Mouse (Mus musculus): ENCODE data around the gene AA467197. TPM values are rescaled to one million over a fixed set of nuclear protein-coding genes. Genes with fewer than 3 reads are reported as not detected.
A peak's percentile ranks its signal among the peaks of the same experiment; 100 is the strongest.

AA467197 gene
- polyA plus RNA-seq, 2 experiments, result 0.16 to 0.30 TPM

DNA sequence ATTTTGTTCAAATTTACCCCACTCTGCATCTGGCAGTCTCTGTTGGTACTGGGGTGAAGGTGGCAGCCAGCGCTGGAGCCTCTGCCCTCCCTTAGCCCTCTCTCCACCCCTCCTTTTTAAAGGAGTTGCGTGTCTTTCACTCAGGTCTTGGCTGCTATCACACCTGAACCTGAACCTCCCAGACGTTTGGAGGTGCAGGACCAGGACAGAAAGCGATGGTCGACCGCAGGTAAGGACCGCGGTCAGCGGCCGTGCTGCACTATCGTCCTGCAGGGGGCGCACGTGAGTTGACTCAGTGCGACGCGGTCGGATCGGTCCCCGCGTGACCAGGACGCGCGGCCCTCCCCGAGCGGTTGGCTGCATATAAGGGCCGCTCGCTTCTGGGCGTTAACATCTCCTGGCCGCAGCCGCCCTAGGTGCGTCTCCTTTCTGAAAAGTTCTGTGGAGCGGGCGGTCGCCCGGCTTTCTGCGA, 776 bp downstream of the AA467197 start:
- H3K27ac ChIP-seq, result no peak overlapping the region
- peak; percentile 96 for TF ChIP-seq CTCF (IDR thresholded peaks at IDR 0.05; ENCODE audit: low read depth)
- TF ChIP-seq EP300 (IDR thresholded peaks at IDR 0.05; ENCODE audit: low read depth), result no peak
- H3K27me3 ChIP-seq (ENCODE audit: control insufficient read depth, insufficient read depth, low read length), result peaks cover 8% of the 10 kb centered on the region; the same call in 1 of the 2 replicates
- DNase-seq (ENCODE audit: low read depth in 3 of 3, low spot score in 3 of 3) (no peak), ATAC-seq (ENCODE audit: insufficient read depth) (peak; percentile 55)
- H3K9ac ChIP-seq (replicated peaks), result no peak overlapping the region
- peak overlapping the region; percentile 42 for H3K4me2 ChIP-seq (ENCODE audit: low read depth)
- H3K9me3 ChIP-seq (ENCODE audit: control insufficient read depth, low read length), result no peaks in the 10 kb centered on the region
- no peaks in the 10 kb centered on the region; the same call in none of the 2 replicates for H3K36me3 ChIP-seq (replicated peaks; ENCODE audit: control insufficient read depth, insufficient read depth, low read depth)
- peak overlapping the region in 1 of 2 experiments; percentile 6; a peak in 1 of 4 replicates for H3K4me3 ChIP-seq (ENCODE audit: insufficient read depth in 1 of 2, low read depth in 2 of 2, low read length in 2 of 2)
- 2% methylated on average over 36 of the region's 36 CpGs for WGBS (ENCODE audit: insufficient replicate concordance)
- H3K4me1 ChIP-seq (replicated peaks; ENCODE audit: control insufficient read depth in 2 of 2, insufficient read depth in 2 of 2, low read length in 1 of 2), result no peaks in the 10 kb centered on the region

DNA sequence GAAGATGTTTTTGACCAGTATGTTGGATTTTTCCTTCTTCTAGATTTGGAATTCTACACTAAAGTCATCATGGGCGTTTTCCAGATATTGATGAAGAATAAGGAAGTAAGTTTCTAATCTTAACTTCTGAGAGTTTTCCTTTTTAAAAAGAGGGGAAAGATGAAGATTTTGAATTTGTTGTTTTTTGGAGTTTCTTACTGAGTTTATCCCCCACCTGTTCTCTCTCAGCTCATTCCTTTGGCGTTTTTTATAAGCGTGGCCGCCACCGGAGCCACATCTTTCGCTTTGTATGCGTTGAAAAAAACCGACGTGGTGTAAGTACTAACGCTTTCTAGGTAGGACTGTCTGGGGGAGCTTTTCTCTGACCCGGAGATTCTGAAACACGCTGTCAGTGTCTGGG, 1.2 kb downstream of the AA467197 start:
- Histone ChIP-seq H3K9ac (replicated peaks) (no peak overlapping the region), H3K4me3 (ENCODE audit: insufficient read depth in 1 of 2, low read depth in 2 of 2, low read length in 2 of 2) (peak overlapping the region in 1 of 2 experiments; percentile 6; a peak in 1 of 4 replicates), H3K4me2 (ENCODE audit: low read depth) (peak overlapping the region; percentile 42), H3K4me1 (replicated peaks; ENCODE audit: control insufficient read depth in 2 of 2, insufficient read depth in 2 of 2, low read length in 1 of 2) (no peaks in the 10 kb centered on the region), H3K36me3 (replicated peaks; ENCODE audit: control insufficient read depth, insufficient read depth, low read depth) (no peaks in the 10 kb centered on the region; the same call in 1 of the 2 replicates), H3K27ac (no peak overlapping the region), H3K9me3 (ENCODE audit: control insufficient read depth, low read length) (no peaks in the 10 kb centered on the region), H3K27me3 (ENCODE audit: control insufficient read depth, insufficient read depth, low read length) (peaks cover 8% of the 10 kb centered on the region; the same call in 1 of the 2 replicates)
- DNase-seq (ENCODE audit: low read depth in 3 of 3, low spot score in 3 of 3) (no peak), ATAC-seq (ENCODE audit: insufficient read depth) (no peak)
- no peak for TF ChIP-seq EP300 (IDR thresholded peaks at IDR 0.05; ENCODE audit: low read depth)
- no peak for TF ChIP-seq CTCF (IDR thresholded peaks at IDR 0.05; ENCODE audit: low read depth)
- WGBS (ENCODE audit: insufficient replicate concordance), result 28% methylated on average over 12 of the region's 12 CpGs

DNA sequence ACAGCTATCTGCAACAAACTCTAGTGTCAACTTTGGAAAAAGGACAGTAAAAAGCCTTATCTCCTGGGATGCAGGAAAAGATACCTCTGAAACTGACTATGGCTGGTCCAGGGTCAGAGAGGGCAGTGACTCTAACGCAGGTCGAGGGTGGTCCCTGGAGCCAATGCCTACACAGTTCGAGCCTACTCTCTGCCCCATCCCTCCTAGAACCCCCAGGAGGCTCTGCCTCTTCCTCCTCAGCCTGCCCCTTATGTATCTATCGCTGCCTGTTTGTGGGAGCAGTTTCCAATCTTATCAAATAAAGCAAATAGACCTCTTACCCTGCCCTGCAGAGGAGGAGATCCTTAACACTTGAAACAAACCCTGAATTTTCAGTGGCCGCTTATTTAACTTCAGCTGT, 1.9 kb downstream of the AA467197 start:
- Histone ChIP-seq H3K27ac (no peak overlapping the region), H3K27me3 (ENCODE audit: control insufficient read depth, insufficient read depth, low read length) (peaks cover 8% of the 10 kb centered on the region; the same call in 1 of the 2 replicates), H3K9ac (replicated peaks) (no peak overlapping the region), H3K4me2 (ENCODE audit: low read depth) (no peak overlapping the region), H3K4me1 (replicated peaks; ENCODE audit: control insufficient read depth in 2 of 2, insufficient read depth in 2 of 2, low read length in 1 of 2) (no peaks in the 10 kb centered on the region), H3K36me3 (replicated peaks; ENCODE audit: control insufficient read depth, insufficient read depth, low read depth) (no peaks in the 10 kb centered on the region), H3K4me3 (ENCODE audit: insufficient read depth in 1 of 2, low read depth in 2 of 2, low read length in 2 of 2) (no peak overlapping the region), H3K9me3 (ENCODE audit: control insufficient read depth, low read length) (no peaks in the 10 kb centered on the region)
- 40% methylated on average over 5 of the region's 5 CpGs for WGBS (ENCODE audit: insufficient replicate concordance)
- DNase-seq (ENCODE audit: low read depth in 3 of 3, low spot score in 3 of 3) (no peak), ATAC-seq (ENCODE audit: insufficient read depth) (no peak)
- TF ChIP-seq CTCF (IDR thresholded peaks at IDR 0.05; ENCODE audit: low read depth) (no peak), EP300 (IDR thresholded peaks at IDR 0.05; ENCODE audit: low read depth) (no peak)

DNA sequence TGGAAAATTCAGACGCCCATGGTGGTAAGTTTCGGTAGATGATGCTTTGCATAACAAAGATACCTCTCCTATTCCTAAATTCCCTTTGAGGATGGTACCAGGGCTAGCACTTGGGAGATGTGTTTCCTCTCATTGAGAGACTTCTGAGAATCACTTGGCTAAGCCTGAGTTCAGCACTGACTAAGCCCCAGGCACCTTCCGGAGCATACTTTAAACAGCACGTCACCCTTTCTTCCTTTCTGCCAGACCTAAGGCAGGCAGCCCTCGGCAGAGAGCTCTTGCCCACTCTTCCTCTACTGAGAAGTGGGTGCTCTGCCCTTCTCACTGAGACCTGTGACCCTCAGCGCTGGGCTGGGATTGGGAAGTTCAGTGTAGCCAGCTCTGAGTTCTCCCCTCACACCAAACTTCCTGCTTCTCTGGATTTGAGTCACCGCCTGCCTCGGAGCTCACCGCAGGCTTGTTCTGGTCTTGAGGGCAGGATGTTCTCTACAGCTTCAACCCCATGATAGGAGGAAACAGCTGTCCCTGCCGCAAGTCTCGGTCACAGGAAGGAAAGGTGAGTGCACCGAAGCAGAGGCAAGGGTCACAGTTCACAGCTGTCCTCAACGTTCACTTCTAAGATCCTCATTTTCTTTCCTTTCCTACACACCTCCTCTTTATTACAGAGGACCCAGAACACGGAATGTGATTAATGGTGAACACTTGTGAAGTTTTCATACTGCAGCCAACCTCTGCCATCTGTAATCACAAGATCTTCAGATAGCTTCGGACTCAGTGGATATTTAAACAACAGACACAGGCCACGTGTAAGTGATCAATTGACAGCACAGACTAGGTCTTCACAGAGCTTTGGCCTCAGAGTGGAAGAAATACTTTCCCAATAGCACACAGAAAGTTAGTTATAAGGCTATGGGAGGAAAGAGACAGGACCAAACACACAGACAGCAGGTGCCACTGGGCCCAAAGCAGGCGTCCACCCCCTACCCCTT, 15.6 kb downstream of the AA467197 start:
- ATAC-seq (ENCODE audit: insufficient read depth) (no peak), DNase-seq (ENCODE audit: low read depth in 3 of 3, low spot score in 3 of 3) (no peak)
- no peaks in the 10 kb centered on the region for H3K4me1 ChIP-seq (replicated peaks; ENCODE audit: control insufficient read depth in 2 of 2, insufficient read depth in 2 of 2, low read length in 1 of 2)
- no peaks in the 10 kb centered on the region for H3K9me3 ChIP-seq (ENCODE audit: control insufficient read depth, low read length)
- no peak overlapping the region for H3K27ac ChIP-seq
- H3K4me2 ChIP-seq (ENCODE audit: low read depth), result no peak overlapping the region
- TF ChIP-seq EP300 (IDR thresholded peaks at IDR 0.05; ENCODE audit: low read depth) (no peak), CTCF (IDR thresholded peaks at IDR 0.05; ENCODE audit: low read depth) (no peak)
- 12% methylated on average over 17 of the region's 17 CpGs for WGBS (ENCODE audit: insufficient replicate concordance)
- H3K27me3 ChIP-seq (ENCODE audit: control insufficient read depth, insufficient read depth, low read length), result no peaks in the 10 kb centered on the region
- H3K9ac ChIP-seq (replicated peaks), result no peak overlapping the region
- H3K36me3 ChIP-seq (replicated peaks; ENCODE audit: control insufficient read depth, insufficient read depth, low read depth), result no peaks in the 10 kb centered on the region
- no peak overlapping the region for H3K4me3 ChIP-seq (ENCODE audit: insufficient read depth in 1 of 2, low read depth in 2 of 2, low read length in 2 of 2)

DNA sequence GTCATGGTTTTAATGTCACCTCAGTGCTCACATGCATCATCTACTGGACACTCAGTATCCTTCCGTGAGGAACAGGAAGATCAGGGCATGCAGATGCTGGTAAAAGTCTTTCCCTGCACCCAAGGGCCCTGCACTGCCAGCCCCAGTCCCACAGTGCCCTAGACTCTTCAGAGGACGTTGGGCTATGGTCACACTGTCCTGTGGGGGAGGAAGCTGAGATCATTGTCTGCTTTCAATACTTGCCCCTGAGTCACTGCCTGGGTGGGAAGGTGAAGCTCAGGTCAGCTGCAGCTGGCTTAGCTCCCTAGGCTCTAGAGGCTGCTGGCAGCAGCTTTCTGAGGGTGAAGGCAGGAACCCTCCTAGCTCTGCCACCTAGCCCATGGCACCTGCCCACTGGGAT, 19.3 kb downstream of the AA467197 start:
- H3K4me2 ChIP-seq (ENCODE audit: low read depth), result no peak overlapping the region
- no peak for TF ChIP-seq EP300 (IDR thresholded peaks at IDR 0.05; ENCODE audit: low read depth)
- no peak for TF ChIP-seq CTCF (IDR thresholded peaks at IDR 0.05; ENCODE audit: low read depth)
- no peaks in the 10 kb centered on the region for H3K9me3 ChIP-seq (ENCODE audit: control insufficient read depth, low read length)
- no peaks in the 10 kb centered on the region for H3K4me1 ChIP-seq (replicated peaks; ENCODE audit: control insufficient read depth in 2 of 2, insufficient read depth in 2 of 2, low read length in 1 of 2)
- no peak overlapping the region for H3K9ac ChIP-seq (replicated peaks)
- no peak for ATAC-seq (ENCODE audit: insufficient read depth)
- H3K27ac ChIP-seq, result no peak overlapping the region
- no peaks in the 10 kb centered on the region for H3K36me3 ChIP-seq (replicated peaks; ENCODE audit: control insufficient read depth, insufficient read depth, low read depth)
- H3K4me3 ChIP-seq (ENCODE audit: insufficient read depth in 1 of 2, low read depth in 2 of 2, low read length in 2 of 2), result no peak overlapping the region
- DNase-seq (ENCODE audit: low read depth in 3 of 3, low spot score in 3 of 3), result no peak
- no peaks in the 10 kb centered on the region for H3K27me3 ChIP-seq (ENCODE audit: control insufficient read depth, insufficient read depth, low read length)
- WGBS (ENCODE audit: insufficient replicate concordance), result 27% methylated on average over 2 of the region's 2 CpGs
